Mouse (Mus musculus) heart, adult 18-20 months (tissue): ENCODE results near the gene Fgfr2. TPM values are rescaled to one million over a fixed set of nuclear protein-coding genes. Genes with fewer than 3 reads are reported as not detected.

Source experiments
- DNase-seq, 2 experiments: peaks; one replicate each; pipeline ENCODE4 v3.0.0; 2021 to 2022; ENCODE audit warnings: mixed read lengths in 1 of 2
- total RNA-seq, 2 experiments: library from RNA; stranded (reverse); gene quantifications; 2 replicates each; pipeline ENCODE4 v1.2.3; 2021

Gene Fgfr2
- total RNA-seq, 2 experiments from 2014 or later, result 1.3 to 2.6 TPM

GRCm38 (mm10) chr7:132365111-132365510, 758.0 kb downstream of the Fgfr2 start:
- no peak for DNase-seq

GRCm38 (mm10) chr7:132364506-132364905, 758.6 kb downstream of the Fgfr2 start:
- no peak for DNase-seq

GRCm38 (mm10) chr7:132360336-132360735, 762.8 kb downstream of the Fgfr2 start:
- no peak for DNase-seq

GRCm38 (mm10) chr7:132358709-132359108, 764.4 kb downstream of the Fgfr2 start:
- DNase-seq, result peak; percentile 28 to 61

- DNase-seq, result peak in 1 of 2 experiments; percentile 49
Observed at GRCm38 (mm10) chr7:132358250-132358649, 764.9 kb downstream of the Fgfr2 start.

GRCm38 (mm10) chr7:132357841-132358237, 765.3 kb downstream of the Fgfr2 start:
- no peak for DNase-seq

- DNase-seq, result no peak
Observed at GRCm38 (mm10) chr7:132356881-132357840, 766.0 kb downstream of the Fgfr2 start.

GRCm38 (mm10) chr7:132356185-132356584, 767.0 kb downstream of the Fgfr2 start:
- DNase-seq, result no peak

GRCm38 (mm10) chr7:132355767-132356166, 767.4 kb downstream of the Fgfr2 start:
- no peak for DNase-seq

GRCm38 (mm10) chr7:132349075-132349572, 774.0 kb downstream of the Fgfr2 start:
- no peak for DNase-seq

GRCm38 (mm10) chr7:132347273-132348045, 775.7 kb downstream of the Fgfr2 start:
- peak; percentile 61 to 75 for DNase-seq

- DNase-seq, result no peak
Observed at GRCm38 (mm10) chr7:132345526-132346070, 777.6 kb downstream of the Fgfr2 start.

GRCm38 (mm10) chr7:132344606-132345005, 778.5 kb downstream of the Fgfr2 start:
- no peak for DNase-seq

- no peak for DNase-seq
Observed at GRCm38 (mm10) chr7:132343900-132344299, 779.2 kb downstream of the Fgfr2 start.

- DNase-seq, result no peak
Observed at GRCm38 (mm10) chr7:132343146-132343545, 780.0 kb downstream of the Fgfr2 start.

GRCm38 (mm10) chr7:132339041-132339839, 783.9 kb downstream of the Fgfr2 start:
- peak in 1 of 2 experiments; percentile 63 for DNase-seq

GRCm38 (mm10) chr7:132338350-132338749, 784.8 kb downstream of the Fgfr2 start:
- DNase-seq, result peak; percentile 46 to 77

GRCm38 (mm10) chr7:132337268-132337917, 785.8 kb downstream of the Fgfr2 start:
- DNase-seq, result no peak

- no peak for DNase-seq
Observed at GRCm38 (mm10) chr7:132336781-132337180, 786.4 kb downstream of the Fgfr2 start.

- no peak for DNase-seq
Observed at GRCm38 (mm10) chr7:132335367-132335766, 787.8 kb downstream of the Fgfr2 start.

GRCm38 (mm10) chr7:132333078-132333477, 790.1 kb downstream of the Fgfr2 start:
- DNase-seq, result no peak
